Mouse (Mus musculus) stomach, embryonic 16.5 days (tissue): ENCODE measurements around the gene Adck1. TPM values are rescaled to one million over a fixed set of nuclear protein-coding genes. Genes with fewer than 3 reads are reported as not detected.
"Not testable (repeated sequence)": the region's sequence is repeated elsewhere in the genome, so short reads cannot be mapped to it uniquely, and the experiment has no call there.

Source experiments
- ATAC-seq: fragments of 200-750 bp; cut with Nextera tagmentation; 2 replicates; pipeline ENCODE4 v1.8.0; 2017; ENCODE audit warnings: moderate number of reproducible peaks, moderate TSS enrichment; ENCODE audit not compliant: insufficient read depth, low FRiP score
- H3K27ac ChIP-seq: fragments of 300-500 bp; sonication (generic); 2 replicates; pipeline ENCODE4 v1.5.1; 2014; ENCODE audit warnings: low read length
- H3K27me3 ChIP-seq: fragments of 300-500 bp; sonication (generic); 2 replicates; pipeline ENCODE4 v1.6.1; 2014; ENCODE audit warnings: low read length, control low read depth, mixed read lengths; ENCODE audit not compliant: control insufficient read depth, insufficient read depth
- H3K36me3 ChIP-seq: fragments of 300-500 bp; sonication (generic); 2 replicates; pipeline ENCODE4 v1.6.1; 2014; ENCODE audit warnings: low read length; ENCODE audit not compliant: control insufficient read depth, insufficient read depth
- H3K4me1 ChIP-seq: fragments of 300-500 bp; sonication (generic); 2 replicates; pipeline ENCODE4 v1.6.1; 2014; ENCODE audit warnings: low read length, control low read depth, mixed read lengths; ENCODE audit not compliant: control insufficient read depth, insufficient read depth
- H3K4me2 ChIP-seq: fragments of 300-500 bp; sonication (generic); 2 replicates; pipeline ENCODE4 v1.6.1; 2014; ENCODE audit warnings: low read depth, low read length, mixed read lengths
- H3K4me3 ChIP-seq: fragments of 300-500 bp; sonication (generic); replicated peaks from 2 replicates; pipeline ENCODE4 v1.5.1; 2014; ENCODE audit warnings: mild to moderate bottlenecking, low read length
- H3K9ac ChIP-seq: fragments of 300-500 bp; sonication (generic); 2 replicates; pipeline ENCODE4 v1.6.1; 2014; ENCODE audit warnings: low read length
- H3K9me3 ChIP-seq: fragments of 300-500 bp; sonication (generic); replicated peaks from 2 replicates; pipeline ENCODE4 v1.6.1; 2016; ENCODE audit warnings: low read length, control low read depth; ENCODE audit not compliant: control insufficient read depth
- WGBS: fragments of 180-500 bp; shearing (Covaris S2); extraction: QIAGEN DNeasy Blood & Tissue Kit; methylation state at CpG from one replicate; pipeline ENCODE4 v1.1.7; 2014; 5-methylcytosine and 5-hydroxymethylcytosine counted together
- polyA plus RNA-seq: library from polyadenylated mRNA; unstranded; fragments of >200 nt; fragmentation: Nextera tagmentation; extraction: Ambion mirVana; gene quantifications from 2 replicates; pipeline ENCODE4 v1.2.1, GENCODE M21; 2015

Gene Adck1
- 16.7 and 17.0 TPM in 2 replicates for polyA plus RNA-seq

DNA sequence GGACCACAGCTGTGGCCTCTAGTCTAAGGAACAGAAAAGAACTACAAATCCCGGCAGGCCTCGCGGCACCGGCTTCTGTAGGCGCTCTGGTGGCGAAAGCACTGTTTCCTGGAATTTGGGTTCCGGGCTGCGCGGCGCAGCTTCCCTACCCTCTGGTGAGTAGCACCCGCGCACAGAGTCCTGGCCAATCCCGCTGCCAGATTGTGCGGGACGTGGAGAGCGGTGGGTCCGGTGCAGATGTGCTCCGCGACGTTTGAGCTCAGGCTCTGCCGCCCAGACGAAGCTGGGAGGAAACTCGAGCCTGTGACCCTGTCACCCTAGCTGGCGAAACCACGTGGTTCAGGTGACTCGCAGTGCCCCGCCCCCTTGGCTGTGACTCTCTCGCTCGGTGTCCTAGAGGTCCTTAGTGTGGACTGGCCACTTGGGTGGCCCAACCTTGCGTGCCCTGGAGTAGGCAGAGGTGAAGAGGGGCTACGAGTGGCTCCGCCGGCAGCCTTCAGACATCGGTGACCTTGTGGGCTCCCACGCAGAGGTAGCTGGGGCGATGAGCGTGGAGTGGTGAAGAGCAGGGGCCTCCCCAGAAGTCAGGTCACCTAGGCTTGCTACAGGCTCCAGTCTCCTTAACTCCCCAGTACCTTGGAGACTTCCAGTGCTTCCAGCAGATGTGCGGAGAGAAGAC lies at the start of gene Adck1:
TSS of gene Adck1 (plus strand) at position 114 of the 679 bp plus-strand sequence.
- under 1% methylated on average over 38 of the region's 38 CpGs for WGBS
- no peaks in the 10 kb centered on the region for H3K9me3 ChIP-seq
- H3K4me2 ChIP-seq, result peak within 1 kb of the TSS; percentile 79
- peak within 1 kb of the TSS; percentile 67; the same call in 1 of the 2 replicates for H3K27ac ChIP-seq
- no peaks in the 10 kb centered on the region for H3K27me3 ChIP-seq
- H3K9ac ChIP-seq, result peak within 1 kb of the TSS; percentile 88
- no peaks in the 10 kb centered on the region for H3K4me1 ChIP-seq
- H3K4me3 ChIP-seq, result peak within 1 kb of the TSS; percentile 85
- peak; percentile 95 for ATAC-seq
- H3K36me3 ChIP-seq, result no peaks in the 10 kb centered on the region

DNA sequence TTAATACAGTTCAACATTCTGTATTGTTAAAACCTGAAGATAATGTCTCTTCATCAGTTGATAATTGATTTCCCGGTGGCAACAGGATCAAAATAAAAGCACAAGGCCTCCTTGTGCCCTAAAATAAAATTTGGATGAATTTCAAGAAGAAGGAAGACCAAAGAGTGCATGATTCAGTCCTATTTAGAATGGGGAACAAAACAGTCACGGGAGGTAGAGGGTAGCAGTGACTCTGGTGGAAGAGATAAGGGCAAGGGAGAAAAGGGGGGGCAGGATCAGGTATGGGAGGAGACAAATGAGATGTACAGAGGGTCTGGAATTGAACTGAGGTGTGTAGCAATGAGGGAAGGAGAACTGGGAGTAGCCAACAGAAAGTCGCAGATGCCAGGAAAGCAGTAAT lies 45.8 kb upstream of the Adck1 start:
- H3K36me3 ChIP-seq, result no peaks in the 10 kb centered on the region
- no peaks in the 10 kb centered on the region for H3K4me1 ChIP-seq
- no peaks in the 10 kb centered on the region for H3K9me3 ChIP-seq

DNA sequence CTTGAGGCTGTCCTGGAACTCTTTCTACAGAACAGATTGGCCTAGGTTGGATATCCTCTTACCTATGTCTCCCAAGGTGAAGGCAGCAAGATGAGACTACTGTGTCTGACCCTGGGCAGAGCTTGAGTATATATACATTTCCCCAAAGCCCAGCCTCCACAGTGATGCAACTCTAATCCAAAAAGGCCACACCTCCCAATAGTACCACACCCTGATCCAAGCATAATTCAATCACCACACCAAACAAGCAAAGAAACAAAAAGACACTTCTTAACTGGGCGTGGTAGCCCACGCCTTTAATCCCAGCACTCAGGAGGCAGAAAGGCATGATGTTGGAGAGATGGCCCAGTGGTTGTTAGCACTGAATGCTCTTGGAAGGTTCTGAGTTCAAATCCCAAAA lies 36.4 kb upstream of the Adck1 start, which contains the start of gene Gm5039:
TSS of gene Gm5039 (minus strand) at position 101 of the 400 bp plus-strand sequence.
- not testable (repeated sequence) for H3K4me3 ChIP-seq, H3K27ac ChIP-seq, H3K4me1 ChIP-seq, H3K4me2 ChIP-seq, H3K36me3 ChIP-seq, H3K27me3 ChIP-seq, H3K9ac ChIP-seq, ATAC-seq, H3K9me3 ChIP-seq
- 79% methylated on average over 2 of the region's 2 CpGs for whole genome bisulfite sequencing

More for the DNA sequence above, 45.8 kb upstream of the Adck1 start:
- no peaks in the 10 kb centered on the region for H3K27me3 ChIP-seq
- H3K4me2 ChIP-seq, result no peak overlapping the region
- no peak overlapping the region for H3K9ac ChIP-seq
- ATAC-seq, result no peak
- H3K27ac ChIP-seq, result no peak overlapping the region
- 64% methylated on average over 3 of the region's 3 CpGs for WGBS
- no peak overlapping the region for H3K4me3 ChIP-seq

DNA sequence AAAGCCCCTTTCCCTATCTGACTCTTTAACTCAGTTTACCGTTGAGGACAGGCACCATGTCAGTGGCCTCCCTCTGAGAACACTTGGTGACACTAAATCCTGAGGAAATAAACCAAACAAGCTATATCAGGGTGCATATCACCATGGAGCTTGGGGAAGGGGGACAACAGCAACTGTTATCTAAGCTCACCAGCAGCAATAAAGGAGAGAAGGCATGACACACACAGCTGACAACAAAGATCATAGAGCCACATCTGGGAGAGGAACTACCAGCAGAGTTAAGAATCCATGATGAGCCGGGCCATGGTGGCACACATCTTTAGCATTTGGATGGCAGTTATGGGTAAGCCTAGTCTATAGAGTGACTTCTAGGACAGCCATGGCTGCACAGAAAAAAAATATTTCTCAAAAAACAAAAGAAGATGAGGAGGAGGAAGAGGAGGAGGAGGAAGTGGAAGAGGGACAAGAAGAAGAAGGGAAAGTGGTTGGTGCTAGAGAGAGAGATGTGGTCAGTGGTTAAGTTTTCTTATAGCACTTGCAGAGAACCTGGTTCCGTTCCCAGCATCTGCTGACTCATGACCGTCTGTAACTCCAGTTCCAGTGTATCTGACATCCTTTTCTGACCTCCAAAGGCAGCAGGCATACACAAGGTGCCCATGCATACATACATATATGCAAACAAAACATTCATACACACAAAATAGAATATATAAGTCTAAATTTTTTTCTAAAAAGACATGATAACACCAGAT lies 23.5 kb upstream of the Adck1 start:
- ATAC-seq, H3K4me3 ChIP-seq, H3K27me3 ChIP-seq, H3K9ac ChIP-seq, H3K4me1 ChIP-seq, H3K9me3 ChIP-seq, H3K27ac ChIP-seq, H3K4me2 ChIP-seq, H3K36me3 ChIP-seq: not testable (repeated sequence)
- WGBS, result 67% methylated on average over 4 of the region's 4 CpGs

DNA sequence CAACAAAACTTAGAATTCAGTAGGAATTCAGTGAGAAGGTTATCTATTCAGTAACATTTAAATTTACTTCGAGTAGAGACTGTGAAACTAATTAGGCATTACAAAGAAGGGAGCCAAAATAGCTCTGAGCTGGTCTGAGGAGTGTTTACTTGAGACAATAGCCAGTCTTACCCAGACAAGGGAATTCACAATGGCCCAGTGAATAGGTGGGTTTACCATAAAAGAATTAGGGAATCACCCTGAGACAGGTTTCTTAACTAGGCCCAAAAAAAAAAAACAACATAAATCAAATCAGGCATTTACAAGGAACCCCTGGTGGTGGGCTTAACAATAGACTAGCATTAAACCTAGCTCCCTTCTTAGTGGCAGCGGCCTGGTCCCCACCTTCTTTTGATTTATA lies 19.1 kb upstream of the Adck1 start:
- H3K27me3 ChIP-seq, H3K9me3 ChIP-seq, ATAC-seq, H3K9ac ChIP-seq, H3K4me3 ChIP-seq, H3K36me3 ChIP-seq, H3K27ac ChIP-seq, H3K4me1 ChIP-seq, H3K4me2 ChIP-seq: not testable (repeated sequence)
- WGBS, result 54% methylated on average over 2 of the region's 2 CpGs

DNA sequence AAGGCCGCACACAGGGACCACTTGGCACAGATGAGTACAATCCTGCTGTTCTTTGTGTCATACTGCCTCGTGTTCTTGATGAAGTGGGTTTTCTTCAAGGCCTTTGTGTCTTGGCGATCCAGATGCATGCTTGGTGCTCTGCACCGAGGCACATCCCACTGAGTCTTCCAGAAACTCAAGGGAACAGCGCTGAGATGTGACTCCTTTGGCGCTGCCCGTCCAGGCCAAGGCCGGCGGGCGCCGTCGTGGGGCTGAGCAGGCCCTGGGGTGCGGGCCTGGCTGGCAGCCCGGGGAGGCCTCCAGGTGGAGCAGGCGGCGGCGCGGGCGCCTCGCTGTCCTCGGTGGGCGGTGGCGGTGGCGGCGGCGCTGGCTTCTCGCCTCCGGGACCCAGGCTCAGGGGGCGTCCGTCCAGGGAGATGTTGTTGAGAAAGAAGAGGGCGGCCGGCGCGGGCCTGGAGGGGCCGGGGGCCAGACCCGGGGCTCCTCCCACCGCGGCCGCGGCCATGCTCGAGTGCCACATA lies 6.1 kb upstream of the Adck1 start:
- Histone ChIP-seq H3K4me1 (no peaks in the 10 kb centered on the region), H3K9me3 (no peaks in the 10 kb centered on the region), H3K36me3 (no peaks in the 10 kb centered on the region), H3K27me3 (no peaks in the 10 kb centered on the region), H3K27ac (no peak overlapping the region), H3K9ac (peak overlapping the region; percentile 69), H3K4me3 (peak overlapping the region; percentile 38), H3K4me2 (peak overlapping the region; percentile 55)
- WGBS, result 20% methylated on average over 36 of the region's 41 CpGs
- ATAC-seq, result peak; percentile 68; the same call in 1 of the 2 replicates

DNA sequence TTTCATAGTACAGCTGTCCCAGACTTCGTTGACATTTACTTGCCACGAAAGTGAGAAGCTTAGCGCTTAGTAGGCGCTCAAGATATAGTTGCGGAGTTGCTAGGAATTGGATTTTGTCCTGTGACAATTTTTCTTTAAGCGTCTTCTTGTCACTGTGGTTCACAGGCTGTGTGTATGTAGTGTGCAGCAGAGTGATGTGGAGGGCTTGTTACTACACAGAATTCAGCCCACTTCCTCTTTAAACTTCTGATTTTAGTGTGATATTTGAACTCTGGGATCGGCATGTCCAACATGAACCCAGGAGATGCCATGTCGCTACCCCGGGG lies 729 bp downstream of the Adck1 start:
- Histone ChIP-seq H3K4me3 (peak overlapping the region; percentile 85), H3K4me1 (no peaks in the 10 kb centered on the region), H3K36me3 (no peaks in the 10 kb centered on the region), H3K27ac (no peak overlapping the region), H3K27me3 (no peaks in the 10 kb centered on the region), H3K9me3 (no peaks in the 10 kb centered on the region), H3K4me2 (peak overlapping the region; percentile 79), H3K9ac (peak overlapping the region; percentile 88)
- no peak for ATAC-seq
- 42% methylated on average over 9 of the region's 9 CpGs for WGBS

DNA sequence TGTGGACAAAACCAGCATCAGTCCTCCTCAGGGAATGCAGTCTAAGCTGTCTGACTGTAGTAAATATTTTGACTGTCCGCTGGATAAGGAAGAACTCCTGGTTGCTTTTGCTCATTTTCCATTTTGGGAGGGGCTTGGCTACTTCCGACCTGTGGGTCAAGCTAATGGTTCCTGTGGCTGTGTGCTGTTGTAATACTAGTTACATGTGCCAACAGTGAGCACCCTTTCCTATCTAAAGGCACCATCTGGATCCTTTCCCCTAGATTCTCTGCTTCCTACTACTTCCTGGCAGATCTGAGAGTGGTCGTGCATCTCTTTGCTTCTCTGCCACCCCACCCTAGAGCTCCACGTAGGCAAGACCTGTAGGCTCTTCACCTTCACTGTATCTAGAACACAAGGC lies 7.3 kb downstream of the Adck1 start:
- Histone ChIP-seq H3K36me3 (no peaks in the 10 kb centered on the region), H3K9ac (no peak overlapping the region), H3K27me3 (no peaks in the 10 kb centered on the region), H3K4me2 (no peak overlapping the region), H3K27ac (no peak overlapping the region), H3K9me3 (no peaks in the 10 kb centered on the region), H3K4me1 (no peaks in the 10 kb centered on the region), H3K4me3 (no peak overlapping the region)
- 82% methylated on average over 4 of the region's 4 CpGs for WGBS
- no peak for ATAC-seq

DNA sequence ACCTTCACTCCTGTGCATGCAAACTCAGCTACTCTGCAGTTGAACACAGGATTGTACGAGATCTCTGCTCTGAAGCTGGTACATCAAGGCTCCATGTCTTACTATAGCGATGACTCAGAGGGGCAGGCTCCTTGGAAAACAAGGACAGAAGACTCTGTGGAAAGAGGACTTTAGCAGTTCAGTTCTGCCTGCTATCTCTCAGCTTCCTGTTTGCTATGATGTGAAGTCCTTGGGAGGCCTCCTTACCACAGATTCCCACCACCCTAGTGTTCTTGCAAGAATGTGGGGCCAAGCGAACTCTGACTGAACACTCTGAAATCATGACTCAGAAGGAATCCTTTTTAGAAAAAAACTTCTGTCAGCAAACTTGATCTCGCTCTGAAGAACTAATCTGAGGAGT lies 8.3 kb downstream of the Adck1 start:
- 70% methylated on average over 4 of the region's 4 CpGs for WGBS
- H3K4me1 ChIP-seq, result no peaks in the 10 kb centered on the region
- H3K4me3 ChIP-seq, result no peak overlapping the region
- no peak overlapping the region for H3K9ac ChIP-seq
- no peak for ATAC-seq
- H3K36me3 ChIP-seq, result no peaks in the 10 kb centered on the region
- H3K27me3 ChIP-seq, result no peaks in the 10 kb centered on the region
- H3K9me3 ChIP-seq, result no peaks in the 10 kb centered on the region
- no peak overlapping the region for H3K4me2 ChIP-seq
- H3K27ac ChIP-seq, result no peak overlapping the region
